Mouse (Mus musculus) lung, embryonic 16.5 days (tissue): ENCODE results near the gene Olfr1501. TPM values are rescaled to one million over a fixed set of nuclear protein-coding genes. Genes with fewer than 3 reads are reported as not detected.
"Not testable (repeated sequence)": the region's sequence is repeated elsewhere in the genome, so short reads cannot be mapped to it uniquely, and the experiment has no call there.

Experiments used
- ATAC-seq: fragments of 200-750 bp; cut with Nextera tagmentation; 2 replicates; pipeline ENCODE4 v1.8.0; 2017; ENCODE audit warnings: low read depth, mild to moderate bottlenecking, moderate library complexity
- H3K27ac ChIP-seq: fragments of 300-500 bp; sonication (generic); 2 replicates; pipeline ENCODE4 v1.5.1; 2014; ENCODE audit warnings: mild to moderate bottlenecking, control low read depth, low read length
- H3K27me3 ChIP-seq: fragments of 300-500 bp; sonication (generic); 2 replicates; pipeline ENCODE4 v1.6.1; 2014; ENCODE audit warnings: low read depth, low read length, mixed read lengths; ENCODE audit not compliant: control insufficient read depth, insufficient read depth
- H3K36me3 ChIP-seq: fragments of 300-500 bp; sonication (generic); 2 replicates; pipeline ENCODE4 v1.6.1; 2014; ENCODE audit warnings: low read length; ENCODE audit not compliant: control insufficient read depth, insufficient read depth
- H3K4me1 ChIP-seq: fragments of 300-500 bp; sonication (generic); replicated peaks from 2 replicates; pipeline ENCODE4 v1.6.1; 2014; ENCODE audit warnings: low read length, mixed read lengths; ENCODE audit not compliant: control insufficient read depth, insufficient read depth
- H3K4me2 ChIP-seq: fragments of 300-500 bp; sonication (generic); 2 replicates; pipeline ENCODE4 v1.6.1; 2014; ENCODE audit warnings: low read depth, low read length, control low read depth
- H3K4me3 ChIP-seq: fragments of 300-500 bp; sonication (generic); 2 replicates; pipeline ENCODE4 v1.5.1; 2014; ENCODE audit warnings: mild to moderate bottlenecking, low read length, control low read depth
- H3K9ac ChIP-seq: fragments of 300-500 bp; sonication (generic); 2 replicates; pipeline ENCODE4 v1.6.1; 2014; ENCODE audit warnings: low read length, control low read depth
- H3K9me3 ChIP-seq: fragments of 300-500 bp; sonication (generic); 2 replicates; pipeline ENCODE4 v1.6.1; 2016; ENCODE audit warnings: low read length; ENCODE audit not compliant: control insufficient read depth
- WGBS: fragments of 180-500 bp; shearing (Covaris S2); extraction: QIAGEN DNeasy Blood & Tissue Kit; methylation state at CpG from one replicate; pipeline ENCODE4 v1.1.7; 2014; 5-methylcytosine and 5-hydroxymethylcytosine counted together
- polyA plus RNA-seq: library from polyadenylated mRNA; unstranded; fragments of >200 nt; fragmentation: Nextera tagmentation; extraction: Ambion mirVana; gene quantifications from 2 replicates; pipeline ENCODE4 v1.2.1, GENCODE M21; 2015

Gene Olfr1501
- polyA plus RNA-seq = not detected in 2 replicates

DNA sequence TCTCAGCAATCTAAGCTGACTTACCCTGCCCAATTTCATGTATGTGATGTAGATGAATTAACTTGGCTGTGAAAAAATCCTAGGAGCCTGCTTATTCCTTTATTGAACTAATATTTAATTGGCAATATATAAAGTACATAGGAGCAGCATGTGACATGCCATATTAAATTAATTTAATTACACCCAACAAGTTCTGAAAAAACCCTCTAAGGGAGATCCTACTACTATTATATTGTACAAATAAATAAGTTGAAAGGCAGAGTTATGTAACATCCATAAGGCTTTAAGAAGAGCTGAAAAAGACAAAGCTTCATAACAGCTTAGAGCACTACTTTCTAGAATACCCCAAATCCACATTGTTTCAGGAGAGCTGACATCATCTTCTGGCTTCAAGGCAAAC lies at the start of gene Olfr1501:
TSS of gene Olfr1501 (minus strand) at position 101 of the 400 bp plus-strand sequence.
- not testable (repeated sequence) for H3K36me3 ChIP-seq, H3K27ac ChIP-seq, H3K4me1 ChIP-seq, ATAC-seq, H3K9me3 ChIP-seq, H3K27me3 ChIP-seq, H3K4me2 ChIP-seq, H3K4me3 ChIP-seq, H3K9ac ChIP-seq

DNA sequence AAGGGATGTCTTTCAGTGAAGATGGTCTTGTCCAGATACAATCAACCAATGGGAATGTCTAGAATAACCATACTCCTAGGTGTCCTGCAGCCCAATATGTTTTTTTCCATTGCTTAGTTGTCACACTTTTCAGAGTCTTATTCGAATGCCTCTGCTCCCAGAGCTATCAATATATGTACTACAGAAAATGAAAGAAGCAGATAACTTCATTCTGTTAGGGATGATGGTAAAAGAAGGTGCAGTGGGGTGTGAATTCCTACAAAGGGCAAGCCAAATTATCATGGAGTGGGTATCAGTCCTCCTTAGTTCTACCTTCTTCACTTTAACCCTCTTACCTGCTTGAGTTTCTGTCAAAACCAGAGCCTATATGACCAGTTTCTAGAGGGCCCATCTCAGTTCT lies 47.3 kb upstream of the Olfr1501 start, which contains the start of gene Olfr1504:
TSS of gene Olfr1504 (minus strand) at position 101 of the 400 bp plus-strand sequence.
- Histone ChIP-seq H3K27ac (no peak within 1 kb of the TSS), H3K4me2 (no peak within 1 kb of the TSS), H3K4me1 (no peaks in the 10 kb centered on the region), H3K27me3 (no peaks in the 10 kb centered on the region), H3K4me3 (no peak within 1 kb of the TSS), H3K9ac (no peak within 1 kb of the TSS), H3K9me3 (no peaks in the 10 kb centered on the region), H3K36me3 (no peaks in the 10 kb centered on the region)
- no peak for ATAC-seq
- 56% methylated on average over 1 of the region's 1 CpGs for WGBS

- H3K4me1 ChIP-seq = no peaks in the 10 kb centered on the region
- no peak within 1 kb of the TSS for H3K4me2 ChIP-seq
- no peak within 1 kb of the TSS for H3K9ac ChIP-seq
- no peak within 1 kb of the TSS for H3K4me3 ChIP-seq
- no peaks in the 10 kb centered on the region for H3K27me3 ChIP-seq
- ATAC-seq = no peak
- H3K27ac ChIP-seq = no peak within 1 kb of the TSS
- H3K9me3 ChIP-seq = no peaks in the 10 kb centered on the region
- WGBS = 77% methylated on average over 1 of the region's 1 CpGs
- H3K36me3 ChIP-seq = no peaks in the 10 kb centered on the region
Observed at GRCm38 (mm10) chr19:13861495-13861894, 11.0 kb upstream of the Olfr1501 start, which contains the start of gene Olfr1502. Gene Olfr1502, plus strand, starts transcription at chr19:13861795.

GRCm38 (mm10) chr19:13830388-13830787 lies 20.1 kb downstream of the Olfr1501 start, which contains the start of gene Olfr1500:
Gene Olfr1500, minus strand, starts transcription at chr19:13830488.
- Histone ChIP-seq H3K9ac (no peak within 1 kb of the TSS), H3K36me3 (no peaks in the 10 kb centered on the region), H3K9me3 (no peaks in the 10 kb centered on the region), H3K27me3 (no peaks in the 10 kb centered on the region), H3K4me3 (no peak within 1 kb of the TSS), H3K27ac (no peak within 1 kb of the TSS), H3K4me2 (no peak within 1 kb of the TSS), H3K4me1 (no peaks in the 10 kb centered on the region)
- ATAC-seq = no peak

DNA sequence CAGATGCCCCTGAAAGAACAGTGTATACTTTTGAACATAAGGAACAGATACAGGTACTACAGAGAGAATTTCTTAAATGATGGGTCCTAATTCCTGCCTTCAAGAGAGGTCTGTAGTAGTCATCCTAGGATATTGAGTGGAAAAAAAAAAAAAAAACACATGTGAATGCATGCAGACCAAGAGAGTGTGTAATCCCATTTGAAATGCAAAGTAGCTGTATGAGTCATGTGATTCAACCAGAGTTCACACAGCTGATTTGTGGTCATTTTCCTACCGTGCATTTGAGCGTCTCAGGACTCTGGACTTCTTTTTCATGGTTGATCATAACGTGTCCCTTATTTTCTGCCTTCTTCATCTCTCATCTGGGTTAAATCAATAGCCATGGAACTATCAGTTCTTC lies 22.0 kb downstream of the Olfr1501 start:
- no peak overlapping the region for H3K27ac ChIP-seq
- 74% methylated on average over 3 of the region's 3 CpGs for WGBS
- no peaks in the 10 kb centered on the region for H3K4me1 ChIP-seq
- H3K4me3 ChIP-seq = no peak overlapping the region
- H3K27me3 ChIP-seq = no peaks in the 10 kb centered on the region
- H3K36me3 ChIP-seq = no peaks in the 10 kb centered on the region
- H3K4me2 ChIP-seq = no peak overlapping the region
- no peak overlapping the region for H3K9ac ChIP-seq
- no peaks in the 10 kb centered on the region for H3K9me3 ChIP-seq
- ATAC-seq = no peak

- WGBS = 48% methylated on average over 5 of the region's 5 CpGs
- H3K36me3 ChIP-seq = no peaks in the 10 kb centered on the region
Observed at GRCm38 (mm10) chr19:13820847-13821246, 29.6 kb downstream of the Olfr1501 start.

GRCm38 (mm10) chr19:13819347-13819746 lies 31.1 kb downstream of the Olfr1501 start, which contains the start of gene Olfr1499:
Gene Olfr1499, minus strand, starts transcription at chr19:13819447.
- no peak within 1 kb of the TSS for H3K9ac ChIP-seq
- no peaks in the 10 kb centered on the region for H3K36me3 ChIP-seq
- no peak for ATAC-seq
- no peak within 1 kb of the TSS for H3K4me2 ChIP-seq
- no peaks in the 10 kb centered on the region for H3K9me3 ChIP-seq
- no peak within 1 kb of the TSS for H3K4me3 ChIP-seq
- H3K27ac ChIP-seq = no peak within 1 kb of the TSS
- H3K4me1 ChIP-seq = no peaks in the 10 kb centered on the region
- no peaks in the 10 kb centered on the region for H3K27me3 ChIP-seq

More at GRCm38 (mm10) chr19:13820847-13821246, 29.6 kb downstream of the Olfr1501 start:
- no peak overlapping the region for H3K4me3 ChIP-seq
- H3K9me3 ChIP-seq = no peaks in the 10 kb centered on the region
- no peak for ATAC-seq
- no peaks in the 10 kb centered on the region for H3K27me3 ChIP-seq
- H3K9ac ChIP-seq = no peak overlapping the region
- no peak overlapping the region for H3K27ac ChIP-seq
- no peaks in the 10 kb centered on the region for H3K4me1 ChIP-seq
- no peak overlapping the region for H3K4me2 ChIP-seq

GRCm38 (mm10) chr19:13818827-13819226 lies 31.7 kb downstream of the Olfr1501 start:
- no peaks in the 10 kb centered on the region for H3K36me3 ChIP-seq
- H3K4me1 ChIP-seq = no peaks in the 10 kb centered on the region
- H3K9me3 ChIP-seq = no peaks in the 10 kb centered on the region
- H3K27me3 ChIP-seq = no peaks in the 10 kb centered on the region
- no peak overlapping the region for H3K4me3 ChIP-seq
- 27% methylated on average over 5 of the region's 5 CpGs for WGBS
- no peak for ATAC-seq
- H3K9ac ChIP-seq = no peak overlapping the region
- H3K4me2 ChIP-seq = no peak overlapping the region
- H3K27ac ChIP-seq = no peak overlapping the region

- H3K27ac ChIP-seq = no peak overlapping the region
- WGBS = 63% methylated on average over 2 of the region's 2 CpGs
- ATAC-seq = no peak
Observed at GRCm38 (mm10) chr19:13812823-13813222, 37.7 kb downstream of the Olfr1501 start.

DNA sequence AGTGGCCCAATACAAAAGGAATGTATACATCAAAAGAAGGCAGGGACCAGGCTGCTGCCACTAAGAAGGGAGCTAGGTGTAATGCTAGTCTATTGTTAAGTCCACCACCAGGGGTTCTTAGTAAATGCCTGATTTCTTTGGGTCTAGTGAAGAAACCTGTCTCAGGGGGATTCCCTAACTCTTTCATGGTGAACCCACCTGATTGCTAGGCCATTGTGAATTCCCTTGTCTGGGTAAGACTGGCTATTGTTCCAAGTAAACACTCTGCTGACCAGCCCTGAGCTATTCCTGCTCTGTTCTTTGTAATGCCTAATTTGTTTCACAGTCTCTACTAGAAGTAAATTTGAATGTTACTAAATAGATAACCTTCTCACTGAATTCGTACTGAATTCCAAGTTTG lies 45.0 kb downstream of the Olfr1501 start:
- not testable (repeated sequence) for H3K4me3 ChIP-seq, H3K9me3 ChIP-seq, H3K4me1 ChIP-seq, ATAC-seq, H3K27ac ChIP-seq, H3K27me3 ChIP-seq, H3K4me2 ChIP-seq, H3K9ac ChIP-seq, H3K36me3 ChIP-seq
- 36% methylated on average over 1 of the region's 1 CpGs for WGBS

More at GRCm38 (mm10) chr19:13812823-13813222, 37.7 kb downstream of the Olfr1501 start:
- H3K4me1 ChIP-seq = no peaks in the 10 kb centered on the region
- no peaks in the 10 kb centered on the region for H3K36me3 ChIP-seq
- H3K4me3 ChIP-seq = no peak overlapping the region
- H3K27me3 ChIP-seq = no peaks in the 10 kb centered on the region
- no peak overlapping the region for H3K9ac ChIP-seq
- H3K4me2 ChIP-seq = no peak overlapping the region
- no peaks in the 10 kb centered on the region for H3K9me3 ChIP-seq
